Mouse (Mus musculus) embryonic fibroblast, embryonic 13.5 days (primary cell): Measurements from ENCODE around the gene Poc1b.

Experiments used
- CTCF ChIP-seq: IDR thresholded peaks from 2 replicates; pipeline ENCODE4 v1.5.1; 2011; ENCODE audit warnings: mild to moderate bottlenecking, control low read depth, low read length, moderate library complexity, borderline replicate concordance; ENCODE audit not compliant: insufficient read depth
- POLR2A ChIP-seq: IDR thresholded peaks from 2 replicates; pipeline ENCODE4 v1.6.1; 2011; ENCODE audit warnings: low read depth, mild to moderate bottlenecking, control low read depth, low read length, moderate library complexity

GRCm38 (mm10) chr10:99132189-99132588, 25.4 kb downstream of the Poc1b start:
- no peak for TF ChIP-seq CTCF
- TF ChIP-seq POLR2A, result no peak
